Mouse (Mus musculus) heart, adult 10 weeks (tissue): ENCODE data around the gene Cyp4a10. TPM values are rescaled to one million over a fixed set of nuclear protein-coding genes. Genes with fewer than 3 reads are reported as not detected.

Source experiments
- polyA plus RNA-seq: library from polyadenylated mRNA; stranded (reverse); fragments of 350-450 nt; fragmentation: Illumina TruSeq; extraction: RNeasy Lipid Tissue Mini Kit (QIAGEN cat#74804); gene quantifications from one replicate; pipeline ENCODE4 v1.2.3, GENCODE M21; 2014; ENCODE audit warnings: low read depth, low replicate concordance

Cyp4a10 gene
- polyA plus RNA-seq, result 0.99 TPM

DNA sequence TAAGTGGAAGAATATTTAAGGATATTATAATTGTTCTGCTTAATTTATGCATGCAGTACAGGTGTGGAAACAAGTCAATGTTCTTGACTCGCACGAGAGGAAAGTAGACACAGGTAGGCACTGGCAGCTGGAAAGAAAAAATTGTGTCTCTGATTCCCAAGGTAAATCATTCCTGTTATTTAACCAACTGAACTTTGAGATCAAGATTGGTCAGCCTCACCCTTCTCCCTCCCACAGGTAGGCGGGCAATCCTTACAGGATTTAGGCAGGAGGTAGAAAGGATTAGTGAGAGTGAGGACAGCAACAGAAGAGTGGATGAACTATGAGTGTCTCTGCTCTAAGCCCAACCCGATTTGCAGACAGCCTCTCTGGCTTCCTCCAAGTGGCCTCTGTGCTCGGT, at the start of gene Cyp4a10:
Gene Cyp4a10, plus strand, starts transcription at position 265 of the 400 bp plus-strand sequence.

DNA sequence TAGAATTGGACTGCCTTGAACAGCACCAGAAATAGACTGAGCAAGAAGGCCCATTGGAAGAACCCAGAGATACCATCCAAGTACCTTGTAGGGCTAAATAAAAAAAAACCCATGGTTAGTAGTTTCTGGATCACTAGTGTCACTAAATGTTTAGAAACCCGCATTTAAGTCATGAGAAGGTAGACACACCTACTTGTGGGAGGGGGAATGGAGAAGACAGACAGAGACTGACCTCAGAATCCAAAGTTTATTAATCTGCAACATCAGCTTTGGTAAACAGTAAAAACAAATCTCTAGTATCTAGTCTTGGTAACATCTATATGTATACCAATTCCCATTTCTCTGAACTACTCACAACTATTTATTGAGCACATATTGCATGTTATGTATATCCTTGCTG, 22.1 kb upstream of the Cyp4a10 start, which contains the start of gene Cyp4a14:
Gene Cyp4a14, minus strand, starts transcription at position 142 of the 400 bp plus-strand sequence.

DNA sequence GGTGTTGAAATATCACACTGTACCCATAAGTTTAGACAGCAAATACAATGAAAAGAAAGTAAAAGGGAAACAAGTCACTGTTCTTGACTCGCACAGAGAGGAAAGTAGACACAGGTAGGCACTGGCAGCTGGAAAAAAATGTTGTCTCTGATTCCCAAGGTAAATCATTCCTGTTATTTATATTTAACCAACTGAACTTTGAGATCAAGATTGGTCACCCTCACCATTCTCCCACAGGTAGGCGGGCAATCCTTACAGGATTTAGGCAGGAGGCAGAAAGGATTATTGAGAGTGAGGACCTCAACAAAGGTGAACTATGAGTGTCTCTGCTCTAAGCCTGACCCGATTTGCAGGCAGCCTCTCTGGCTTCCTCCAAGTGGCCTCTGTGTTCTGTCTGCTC, 45.3 kb downstream of the Cyp4a10 start, which contains the start of gene Cyp4a31:
Gene Cyp4a31, plus strand, starts transcription at position 249 of the 400 bp plus-strand sequence.

Other genes starting within 250 kb of the Cyp4a10 start
- gene Cyp4a12a, start 219.2 kb upstream of the Cyp4a10 start, polyA plus RNA-seq, result not detected
- gene Cyp4a12b, start 106.6 kb upstream of the Cyp4a10 start, polyA plus RNA-seq, result not detected
- gene Cyp4a30b, start 65.7 kb upstream of the Cyp4a10 start, polyA plus RNA-seq, result not detected
- 0.34 TPM for gene Cyp4a14, start 22.1 kb upstream of the Cyp4a10 start, polyA plus RNA-seq
- gene Cyp4a31, start 45.4 kb downstream of the Cyp4a10 start, polyA plus RNA-seq, result not detected
- not detected for gene Cyp4a32, start 82.7 kb downstream of the Cyp4a10 start, polyA plus RNA-seq
- 43.0 TPM for gene Cyp4b1, start 129.5 kb downstream of the Cyp4a10 start, polyA plus RNA-seq
- 30.4 TPM for gene Efcab14, start 219.5 kb downstream of the Cyp4a10 start, polyA plus RNA-seq